Mouse (Mus musculus): Measurements from ENCODE around the gene Dusp23. TPM values are rescaled to one million over a fixed set of nuclear protein-coding genes. Genes with fewer than 3 reads are reported as not detected.

The Dusp23 gene
- polyA plus RNA-seq, 1 experiment from 2014 or later: 19.7 TPM

GRCm38 (mm10) chr1:172617365-172618076 lies 15.2 kb downstream of the Dusp23 start:
- Histone ChIP-seq H3K4me2 (replicated peaks; ENCODE audit: low read depth) (0 out of 2 replicates have a peak overlapping the region, but pooled peaks have one; percentile 40), H3K9me3 (ENCODE audit: control insufficient read depth) (no peaks in the 10 kb centered on the region), H3K36me3 (ENCODE audit: control insufficient read depth, insufficient read depth) (no peaks in the 10 kb centered on the region), H3K27ac (ENCODE audit: low read depth, low read length) (no peak overlapping the region), H3K9ac (ENCODE audit: low read depth, low read length) (no peak overlapping the region), H3K4me3 (ENCODE audit: low read depth, low read length) (no peak overlapping the region), H3K27me3 (replicated peaks; ENCODE audit: control insufficient read depth, insufficient read depth, low read length) (0 out of 2 replicates have a peak, but pooled peaks cover 4% of the 10 kb centered on the region), H3K4me1 (replicated peaks; ENCODE audit: control insufficient read depth, insufficient read depth, low read length) (no peaks in the 10 kb centered on the region)
- no peak for TF ChIP-seq CTCF (IDR thresholded peaks at IDR 0.05; ENCODE audit: low read depth)
- WGBS: 33% methylated on average over 14 of the region's 14 CpGs
- no peak for ATAC-seq

- H3K4me1 ChIP-seq (replicated peaks; ENCODE audit: control insufficient read depth, insufficient read depth, low read length): no peaks in the 10 kb centered on the region
- TF ChIP-seq CTCF (IDR thresholded peaks at IDR 0.05; ENCODE audit: low read depth): no peak
- peak overlapping the region; percentile 40 for H3K4me2 ChIP-seq (replicated peaks; ENCODE audit: low read depth)
- H3K9me3 ChIP-seq (ENCODE audit: control insufficient read depth): no peaks in the 10 kb centered on the region
- no peak overlapping the region for H3K4me3 ChIP-seq (ENCODE audit: low read depth, low read length)
- no peak for ATAC-seq
- no peaks in the 10 kb centered on the region for H3K36me3 ChIP-seq (ENCODE audit: control insufficient read depth, insufficient read depth)
- 0 out of 2 replicates have a peak, but pooled peaks cover 4% of the 10 kb centered on the region for H3K27me3 ChIP-seq (replicated peaks; ENCODE audit: control insufficient read depth, insufficient read depth, low read length)
- WGBS: 13% methylated on average over 22 of the region's 22 CpGs
- H3K9ac ChIP-seq (ENCODE audit: low read depth, low read length): no peak overlapping the region
- H3K27ac ChIP-seq (ENCODE audit: low read depth, low read length): no peak overlapping the region
Observed at GRCm38 (mm10) chr1:172616537-172617300, 16.0 kb downstream of the Dusp23 start.

- TF ChIP-seq CTCF (IDR thresholded peaks at IDR 0.05; ENCODE audit: low read depth): no peak
- ATAC-seq: no peak
- H3K9me3 ChIP-seq (ENCODE audit: control insufficient read depth): no peaks in the 10 kb centered on the region
Observed at GRCm38 (mm10) chr1:172615412-172615811, 17.4 kb downstream of the Dusp23 start.

GRCm38 (mm10) chr1:172614654-172615053 lies 18.1 kb downstream of the Dusp23 start:
- Histone ChIP-seq H3K27ac (ENCODE audit: low read depth, low read length) (no peak overlapping the region), H3K27me3 (replicated peaks; ENCODE audit: control insufficient read depth, insufficient read depth, low read length) (0 out of 2 replicates have a peak, but pooled peaks cover 4% of the 10 kb centered on the region), H3K9me3 (ENCODE audit: control insufficient read depth) (no peaks in the 10 kb centered on the region), H3K36me3 (ENCODE audit: control insufficient read depth, insufficient read depth) (no peaks in the 10 kb centered on the region), H3K4me3 (ENCODE audit: low read depth, low read length) (no peak overlapping the region), H3K4me1 (replicated peaks; ENCODE audit: control insufficient read depth, insufficient read depth, low read length) (no peaks in the 10 kb centered on the region), H3K9ac (ENCODE audit: low read depth, low read length) (no peak overlapping the region), H3K4me2 (replicated peaks; ENCODE audit: low read depth) (no peak overlapping the region)
- no peak for ATAC-seq
- WGBS: 87% methylated on average over 10 of the region's 10 CpGs
- TF ChIP-seq CTCF (IDR thresholded peaks at IDR 0.05; ENCODE audit: low read depth): no peak

More at GRCm38 (mm10) chr1:172615412-172615811, 17.4 kb downstream of the Dusp23 start:
- Histone ChIP-seq H3K4me3 (ENCODE audit: low read depth, low read length) (no peak overlapping the region), H3K4me2 (replicated peaks; ENCODE audit: low read depth) (no peak overlapping the region), H3K9ac (ENCODE audit: low read depth, low read length) (no peak overlapping the region), H3K36me3 (ENCODE audit: control insufficient read depth, insufficient read depth) (no peaks in the 10 kb centered on the region), H3K4me1 (replicated peaks; ENCODE audit: control insufficient read depth, insufficient read depth, low read length) (no peaks in the 10 kb centered on the region), H3K27ac (ENCODE audit: low read depth, low read length) (no peak overlapping the region), H3K27me3 (replicated peaks; ENCODE audit: control insufficient read depth, insufficient read depth, low read length) (0 out of 2 replicates have a peak, but pooled peaks cover 4% of the 10 kb centered on the region)
- WGBS: 49% methylated on average over 4 of the region's 4 CpGs

GRCm38 (mm10) chr1:172612745-172613144 lies 20.0 kb downstream of the Dusp23 start:
- no peaks in the 10 kb centered on the region for H3K27me3 ChIP-seq (replicated peaks; ENCODE audit: control insufficient read depth, insufficient read depth, low read length)
- no peak overlapping the region for H3K27ac ChIP-seq (ENCODE audit: low read depth, low read length)
- ATAC-seq: no peak

GRCm38 (mm10) chr1:172611304-172611703 lies 21.5 kb downstream of the Dusp23 start:
- no peak overlapping the region for H3K9ac ChIP-seq (ENCODE audit: low read depth, low read length)
- H3K4me2 ChIP-seq (replicated peaks; ENCODE audit: low read depth): no peak overlapping the region
- no peaks in the 10 kb centered on the region for H3K27me3 ChIP-seq (replicated peaks; ENCODE audit: control insufficient read depth, insufficient read depth, low read length)
- 80% methylated on average over 10 of the region's 10 CpGs for WGBS
- no peak for TF ChIP-seq CTCF (IDR thresholded peaks at IDR 0.05; ENCODE audit: low read depth)
- no peaks in the 10 kb centered on the region for H3K4me1 ChIP-seq (replicated peaks; ENCODE audit: control insufficient read depth, insufficient read depth, low read length)
- H3K9me3 ChIP-seq (ENCODE audit: control insufficient read depth): no peaks in the 10 kb centered on the region
- ATAC-seq: no peak
- no peak overlapping the region for H3K27ac ChIP-seq (ENCODE audit: low read depth, low read length)
- no peaks in the 10 kb centered on the region for H3K36me3 ChIP-seq (ENCODE audit: control insufficient read depth, insufficient read depth)
- H3K4me3 ChIP-seq (ENCODE audit: low read depth, low read length): no peak overlapping the region

More at GRCm38 (mm10) chr1:172612745-172613144, 20.0 kb downstream of the Dusp23 start:
- WGBS: 56% methylated on average over 1 of the region's 1 CpGs
- Histone ChIP-seq H3K4me1 (replicated peaks; ENCODE audit: control insufficient read depth, insufficient read depth, low read length) (no peaks in the 10 kb centered on the region), H3K9ac (ENCODE audit: low read depth, low read length) (no peak overlapping the region), H3K4me3 (ENCODE audit: low read depth, low read length) (no peak overlapping the region), H3K9me3 (ENCODE audit: control insufficient read depth) (no peaks in the 10 kb centered on the region), H3K36me3 (ENCODE audit: control insufficient read depth, insufficient read depth) (no peaks in the 10 kb centered on the region), H3K4me2 (replicated peaks; ENCODE audit: low read depth) (no peak overlapping the region)
- TF ChIP-seq CTCF (IDR thresholded peaks at IDR 0.05; ENCODE audit: low read depth): peak; percentile 78

All from intestine, postnatal 0 days (tissue).